Mouse (Mus musculus): ENCODE measurements around the gene Irf2.

The Irf2 gene

GRCm38 (mm10) chr8:46843855-46844254 is 104.3 kb downstream of the Irf2 start:
- no peak for DNase-seq (ENCODE audit: low spot score in 2 of 2)

- DNase-seq (ENCODE audit: low spot score in 2 of 2), result no peak
These were observed 104.9 kb downstream of the Irf2 start for GRCm38 (mm10) chr8:46844371-46844973.

GRCm38 (mm10) chr8:46844974-46845774 is 105.6 kb downstream of the Irf2 start:
- no peak for DNase-seq (ENCODE audit: low spot score in 2 of 2)

- DNase-seq (ENCODE audit: low spot score in 2 of 2), result no peak
These were observed 106.4 kb downstream of the Irf2 start for GRCm38 (mm10) chr8:46845891-46846290.

- DNase-seq (ENCODE audit: low spot score in 2 of 2), result no peak
These were observed 107.4 kb downstream of the Irf2 start for GRCm38 (mm10) chr8:46846893-46847292.

- no peak for DNase-seq (ENCODE audit: low spot score in 2 of 2)
These were observed 108.6 kb downstream of the Irf2 start for GRCm38 (mm10) chr8:46848011-46848641.

- no peak for DNase-seq (ENCODE audit: low spot score in 2 of 2)
These were observed 109.4 kb downstream of the Irf2 start for GRCm38 (mm10) chr8:46848931-46849330.

GRCm38 (mm10) chr8:46849458-46849857 is 109.9 kb downstream of the Irf2 start:
- no peak for DNase-seq (ENCODE audit: low spot score in 2 of 2)

- no peak for DNase-seq (ENCODE audit: low spot score in 2 of 2)
These were observed 110.8 kb downstream of the Irf2 start for GRCm38 (mm10) chr8:46850258-46850897.

GRCm38 (mm10) chr8:46851560-46851959 is 112.0 kb downstream of the Irf2 start:
- no peak for DNase-seq (ENCODE audit: low spot score in 2 of 2)

GRCm38 (mm10) chr8:46852377-46852776 is 112.8 kb downstream of the Irf2 start:
- DNase-seq (ENCODE audit: low spot score in 2 of 2), result no peak

GRCm38 (mm10) chr8:46859164-46859846 is 119.8 kb downstream of the Irf2 start:
- no peak for DNase-seq (ENCODE audit: low spot score in 2 of 2)

GRCm38 (mm10) chr8:46859847-46860167 is 120.3 kb downstream of the Irf2 start:
- DNase-seq (ENCODE audit: low spot score in 2 of 2), result no peak

- no peak for DNase-seq (ENCODE audit: low spot score in 2 of 2)
These were observed 123.0 kb downstream of the Irf2 start for GRCm38 (mm10) chr8:46862508-46862907.

- DNase-seq (ENCODE audit: low spot score in 2 of 2), result no peak
These were observed 125.9 kb downstream of the Irf2 start for GRCm38 (mm10) chr8:46865428-46865827.

GRCm38 (mm10) chr8:46867440-46867839 is 127.9 kb downstream of the Irf2 start:
- DNase-seq (ENCODE audit: low spot score in 2 of 2), result no peak

GRCm38 (mm10) chr8:46868346-46869065 is 129.0 kb downstream of the Irf2 start:
- DNase-seq (ENCODE audit: low spot score in 2 of 2), result peak in 1 of 2 experiments; percentile 83

GRCm38 (mm10) chr8:46869521-46869925 is 130.0 kb downstream of the Irf2 start:
- peak in 1 of 2 experiments; percentile 68 for DNase-seq (ENCODE audit: low spot score in 2 of 2)

GRCm38 (mm10) chr8:46871086-46871485 is 131.6 kb downstream of the Irf2 start:
- no peak for DNase-seq (ENCODE audit: low spot score in 2 of 2)

- DNase-seq (ENCODE audit: low spot score in 2 of 2), result peak in 1 of 2 experiments; percentile 52
These were observed 136.2 kb downstream of the Irf2 start for GRCm38 (mm10) chr8:46875615-46876293.

- no peak for DNase-seq (ENCODE audit: low spot score in 2 of 2)
These were observed 141.8 kb downstream of the Irf2 start for GRCm38 (mm10) chr8:46881348-46881747.
